Mouse (Mus musculus) limb, embryonic 14.5 days (tissue): ENCODE results near the gene Cd164l2. TPM values are rescaled to one million over a fixed set of nuclear protein-coding genes. Genes with fewer than 3 reads are reported as not detected.

Experiments
- ATAC-seq: fragments of 200-750 bp; cut with Nextera tagmentation; 2 replicates; pipeline ENCODE4 v1.8.0; 2017; ENCODE audit warnings: low read depth, moderate number of reproducible peaks, moderate TSS enrichment; ENCODE audit not compliant: low FRiP score
- DNase-seq: peaks from one replicate; pipeline ENCODE4 v3.0.0-alpha.2; 2015; ENCODE audit warnings: low spot score
- H3K27ac ChIP-seq: fragments of 300-500 bp; sonication (generic); replicated peaks from 2 replicates; pipeline ENCODE4 v1.5.1; 2014; ENCODE audit warnings: low read depth, mild to moderate bottlenecking, low read length, moderate library complexity, mixed read lengths
- H3K27me3 ChIP-seq: fragments of 300-500 bp; sonication (generic); 2 replicates; pipeline ENCODE4 v1.6.1; 2014; ENCODE audit warnings: low read length, mixed read lengths; ENCODE audit not compliant: control insufficient read depth, insufficient read depth
- H3K36me3 ChIP-seq: fragments of 300-500 bp; sonication (generic); 2 replicates; pipeline ENCODE4 v1.6.1; 2014; ENCODE audit warnings: mild to moderate bottlenecking, low read length, moderate library complexity, mixed read lengths; ENCODE audit not compliant: control insufficient read depth, insufficient read depth
- H3K4me1 ChIP-seq: fragments of 300-500 bp; sonication (generic); 2 replicates; pipeline ENCODE4 v1.6.1; 2014; ENCODE audit warnings: antibody characterized with exemption, low read length, mixed read lengths; ENCODE audit not compliant: control insufficient read depth, insufficient read depth
- H3K4me2 ChIP-seq: fragments of 300-500 bp; sonication (generic); replicated peaks from 2 replicates; pipeline ENCODE4 v1.6.1; 2014; ENCODE audit warnings: low read depth, mild to moderate bottlenecking, low read length, moderate library complexity; ENCODE audit not compliant: severe bottlenecking
- H3K4me3 ChIP-seq: fragments of 300-500 bp; sonication (generic); replicated peaks from 2 replicates; pipeline ENCODE4 v1.5.1; 2014; ENCODE audit warnings: low read length
- H3K9ac ChIP-seq: fragments of 300-500 bp; sonication (generic); 2 replicates; pipeline ENCODE4 v1.6.1; 2014; ENCODE audit warnings: mild to moderate bottlenecking, low read depth, low read length, moderate library complexity; ENCODE audit not compliant: severe bottlenecking
- H3K9me3 ChIP-seq: fragments of 300-500 bp; sonication (generic); 2 replicates; pipeline ENCODE4 v1.6.1; 2016; ENCODE audit warnings: low read length; ENCODE audit not compliant: control insufficient read depth
- POLR2A ChIP-seq: fragments of 200-500 bp; IDR thresholded peaks from 2 replicates; pipeline ENCODE4 v1.8.0; 2012; ENCODE audit warnings: inconsistent platforms, mild to moderate bottlenecking, moderate library complexity, borderline replicate concordance; ENCODE audit not compliant: insufficient read depth, insufficient read length; ENCODE audit errors: extremely low read depth
- WGBS: fragments of 180-500 bp; shearing (Covaris S2); extraction: QIAGEN DNeasy Blood & Tissue Kit; methylation state at CpG from one replicate; pipeline ENCODE4 v1.1.7; 2014; 5-methylcytosine and 5-hydroxymethylcytosine counted together
- polyA plus RNA-seq, 2 experiments: library from polyadenylated mRNA; depleted of rRNA in 1 of 2; stranded (reverse) in 1 of 2; unstranded in 1 of 2; fragments of >200 nt; fragmentation: Nextera tagmentation in 1 of 2; extraction: Ambion mirVana in 1 of 2; gene quantifications; 2 replicates each; pipeline versions ENCODE4 v1.2.1 to v1.2.3; 2012 to 2014

Gene Cd164l2
- polyA plus RNA-seq, 2 experiments = 3.2 to 6.3 TPM

DNA sequence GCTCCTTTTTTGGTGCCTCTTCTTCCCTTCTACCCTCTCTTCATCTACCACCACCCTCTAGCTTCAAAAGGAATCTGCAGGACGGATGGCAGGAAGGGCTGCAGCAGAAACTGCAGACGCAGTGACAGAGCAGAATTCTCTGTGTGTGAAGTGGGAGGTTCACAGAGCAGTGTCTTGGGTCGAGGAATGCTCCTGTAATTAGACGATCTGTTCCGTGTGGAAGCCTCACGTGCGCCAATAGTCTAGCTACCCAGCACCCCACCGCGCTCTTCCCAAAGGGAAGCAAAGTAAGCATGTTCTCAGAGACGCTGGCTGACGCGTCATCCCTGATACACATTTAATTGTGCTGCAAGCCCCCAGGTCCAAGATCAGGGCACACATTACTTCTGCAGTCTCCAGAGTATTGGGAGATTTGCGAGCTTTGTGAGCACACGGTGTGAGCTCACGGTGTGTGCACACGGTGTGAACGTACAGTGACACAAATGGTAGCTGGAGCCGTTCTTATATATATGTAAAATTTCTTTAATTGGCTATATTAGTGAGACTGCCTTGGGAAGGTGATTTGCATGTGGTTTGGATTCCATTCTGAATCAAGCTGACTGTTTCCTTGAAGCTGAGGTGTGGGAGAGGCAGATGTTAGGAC, 35.0 kb upstream of the Cd164l2 start:
- Histone ChIP-seq H3K9me3 (no peaks in the 10 kb centered on the region), H3K27ac (no peak overlapping the region; the same call in 1 of the 2 replicates), H3K4me2 (no peak overlapping the region), H3K4me3 (no peak overlapping the region), H3K27me3 (no peaks in the 10 kb centered on the region), H3K9ac (no peak overlapping the region), H3K36me3 (peaks cover 29% of the 10 kb centered on the region), H3K4me1 (peaks cover 17% of the 10 kb centered on the region)
- ATAC-seq = no peak
- TF ChIP-seq POLR2A = no peak
- WGBS = 64% methylated on average over 18 of the region's 18 CpGs
- no peak for DNase-seq

DNA sequence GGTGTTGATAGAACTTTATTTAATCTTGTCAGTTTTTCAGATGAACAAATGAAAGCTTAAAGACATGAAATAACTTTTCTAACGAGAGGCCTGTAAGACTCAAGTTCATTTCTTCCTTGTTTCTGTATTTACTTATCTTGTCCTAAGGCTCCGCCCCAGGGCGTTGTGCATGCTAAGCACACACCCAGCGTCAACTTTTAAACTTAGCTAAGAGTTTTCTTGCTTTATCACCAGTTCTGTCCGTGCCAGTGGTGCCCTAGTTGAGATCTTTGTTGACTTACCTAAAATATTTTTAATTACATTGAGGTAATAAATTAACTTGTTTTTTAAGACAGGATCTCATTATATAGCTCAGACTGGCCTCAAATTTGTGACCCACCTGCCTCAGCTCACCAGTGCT, 33.6 kb upstream of the Cd164l2 start:
- Histone ChIP-seq H3K4me3 (no peak overlapping the region), H3K27me3 (no peaks in the 10 kb centered on the region), H3K36me3 (peaks cover 32% of the 10 kb centered on the region), H3K27ac (no peak overlapping the region), H3K4me2 (no peak overlapping the region), H3K9me3 (no peaks in the 10 kb centered on the region), H3K9ac (no peak overlapping the region), H3K4me1 (peaks cover 15% of the 10 kb centered on the region)
- no peak for TF ChIP-seq POLR2A
- DNase-seq (no peak), ATAC-seq (no peak)
- 83% methylated on average over 5 of the region's 5 CpGs for WGBS

DNA sequence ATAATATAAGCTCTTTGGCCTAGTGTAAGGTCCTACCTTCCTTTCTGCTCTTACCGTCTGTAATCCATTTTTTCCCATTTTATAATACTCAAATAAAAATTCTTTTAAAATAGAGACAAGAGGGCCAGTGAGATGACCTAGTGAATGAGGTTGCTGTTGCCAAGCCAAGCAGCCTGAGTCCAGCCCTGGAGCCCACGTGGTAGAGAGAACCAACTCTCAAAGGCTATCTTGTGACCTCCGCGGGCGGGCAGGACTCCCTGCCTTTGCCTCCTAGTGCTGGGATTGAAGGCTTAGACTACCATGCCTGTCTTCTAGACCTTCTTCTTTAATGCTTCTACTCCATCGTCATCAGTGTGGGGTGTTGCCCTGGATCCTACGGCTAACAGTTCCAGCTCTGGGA, 32.7 kb upstream of the Cd164l2 start:
- no peak for TF ChIP-seq POLR2A
- Histone ChIP-seq H3K27ac (no peak overlapping the region), H3K9me3 (no peaks in the 10 kb centered on the region), H3K4me2 (no peak overlapping the region), H3K27me3 (no peaks in the 10 kb centered on the region), H3K9ac (no peak overlapping the region), H3K4me3 (no peak overlapping the region), H3K36me3 (peaks cover 32% of the 10 kb centered on the region), H3K4me1 (peaks cover 24% of the 10 kb centered on the region)
- DNase-seq = no peak
- WGBS = 88% methylated on average over 7 of the region's 7 CpGs
- no peak for ATAC-seq

- peaks cover 34% of the 10 kb centered on the region for H3K36me3 ChIP-seq
- no peaks in the 10 kb centered on the region for H3K27me3 ChIP-seq
- peaks cover 35% of the 10 kb centered on the region for H3K4me1 ChIP-seq
- H3K4me2 ChIP-seq = no peak overlapping the region
- H3K9ac ChIP-seq = no peak overlapping the region
- ATAC-seq (no peak), DNase-seq (no peak)
- H3K9me3 ChIP-seq = no peaks in the 10 kb centered on the region
- TF ChIP-seq POLR2A = no peak
- WGBS = 89% methylated on average over 8 of the region's 8 CpGs
- no peak overlapping the region for H3K4me3 ChIP-seq
- no peak overlapping the region for H3K27ac ChIP-seq
Measured at GRCm38 (mm10) chr4:133182439-133183033, 29.4 kb upstream of the Cd164l2 start.

DNA sequence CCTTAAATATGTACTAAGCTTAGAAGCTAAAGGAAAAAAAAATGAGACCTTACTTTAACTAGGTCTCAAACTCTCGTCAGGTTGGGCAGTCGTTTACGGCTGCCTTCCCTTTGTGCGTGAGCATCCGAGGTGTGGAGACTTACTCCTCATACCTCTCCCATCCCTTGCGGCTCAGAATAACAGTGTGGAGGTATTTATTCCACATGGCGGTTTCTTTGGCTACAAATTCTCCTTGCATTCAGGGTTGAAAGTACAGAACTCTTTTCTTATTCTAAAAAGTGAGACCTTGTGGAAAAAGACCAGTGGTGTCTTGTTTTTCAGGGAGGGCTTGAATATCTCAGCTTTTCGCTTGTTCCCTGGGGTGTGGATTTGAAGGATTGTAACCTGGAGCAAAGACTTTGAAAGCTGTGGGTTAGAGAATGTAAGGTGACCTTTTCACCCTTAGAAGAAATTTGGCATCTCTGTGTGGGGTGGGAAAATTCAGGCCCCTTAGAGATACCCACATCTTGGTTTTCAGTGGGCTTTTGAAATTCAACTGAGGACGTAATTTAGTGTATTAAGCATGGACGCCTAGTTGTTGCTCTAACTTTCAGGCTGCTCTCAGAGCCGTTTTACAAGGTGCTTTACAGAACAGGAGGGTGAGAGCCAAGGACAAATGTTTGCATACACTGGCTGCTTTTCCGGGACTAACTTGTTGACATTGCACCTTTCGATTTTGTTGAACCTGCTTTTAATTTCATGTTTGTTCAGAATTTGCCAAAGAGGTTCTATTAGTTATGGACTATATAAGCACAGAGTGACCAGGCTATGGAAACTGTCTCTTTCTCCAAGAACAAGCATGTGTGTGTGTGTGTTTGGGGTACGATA, 27.7 kb upstream of the Cd164l2 start:
- TF ChIP-seq POLR2A = no peak

More for the DNA sequence above, 27.7 kb upstream of the Cd164l2 start:
- H3K36me3 ChIP-seq = peaks cover 41% of the 10 kb centered on the region
- peaks cover 35% of the 10 kb centered on the region for H3K4me1 ChIP-seq
- no peaks in the 10 kb centered on the region for H3K9me3 ChIP-seq
- H3K4me2 ChIP-seq = peak overlapping the region; percentile 14; the same call in 1 of the 2 replicates
- H3K4me3 ChIP-seq = no peak overlapping the region
- peak overlapping the region; percentile 87 for H3K27ac ChIP-seq
- DNase-seq (no peak), ATAC-seq (0 out of 2 replicates have a peak, but pooled peaks have one; percentile 13)
- H3K9ac ChIP-seq = no peak overlapping the region
- 19% methylated on average over 14 of the region's 14 CpGs for WGBS
- no peaks in the 10 kb centered on the region for H3K27me3 ChIP-seq
